Mouse (Mus musculus): ENCODE data around the gene Selenon. TPM values are rescaled to one million over a fixed set of nuclear protein-coding genes. Genes with fewer than 3 reads are reported as not detected.
A peak's percentile ranks its signal among the peaks of the same experiment; 100 is the strongest.
"Not testable (repeated sequence)": the region's sequence is repeated elsewhere in the genome, so short reads cannot be mapped to it uniquely, and the experiment has no call there.

Selenon gene
- total and polyA plus RNA-seq, 2 experiments from 2014 or later, result 9.1 to 22.8 TPM

GRCm38 (mm10) chr4:134497986-134498731 lies 53.8 kb downstream of the Selenon start:
- peak overlapping the region; percentile 56; the same call in 1 of the 2 replicates for H3K4me3 ChIP-seq (ENCODE audit: low read depth, low read length)
- H3K27me3 ChIP-seq (ENCODE audit: insufficient read depth, low read length), result no peaks in the 10 kb centered on the region
- DNase-seq (ENCODE audit: low spot score) (peak; percentile 74), ATAC-seq (ENCODE audit: low FRiP score) (0 out of 2 replicates have a peak, but pooled peaks have one; percentile 8)
- WGBS, result 57% methylated on average over 12 of the region's 12 CpGs
- H3K9ac ChIP-seq (replicated peaks; ENCODE audit: low read length, poor library complexity, severe bottlenecking), result peak overlapping the region; percentile 76; the same call in 1 of the 2 replicates
- H3K4me1 ChIP-seq (ENCODE audit: insufficient read depth, low read length), result peaks cover 13% of the 10 kb centered on the region
- TF ChIP-seq CTCF (IDR thresholded peaks at IDR 0.05), result no peak
- H3K27ac ChIP-seq (ENCODE audit: low read depth, low read length), result peak overlapping the region; percentile 78
- peak overlapping the region; percentile 96 for H3K4me2 ChIP-seq (ENCODE audit: low read depth, low read length, poor library complexity, severe bottlenecking)
- H3K9me3 ChIP-seq (ENCODE audit: low read length), result no peaks in the 10 kb centered on the region
- H3K36me3 ChIP-seq (ENCODE audit: insufficient read depth, low read length), result no peaks in the 10 kb centered on the region

GRCm38 (mm10) chr4:134497223-134497622 lies 54.7 kb downstream of the Selenon start:
- peak overlapping the region; percentile 96 for H3K4me2 ChIP-seq (ENCODE audit: low read depth, low read length, poor library complexity, severe bottlenecking)
- no peaks in the 10 kb centered on the region for H3K36me3 ChIP-seq (ENCODE audit: insufficient read depth, low read length)
- peaks cover 13% of the 10 kb centered on the region for H3K4me1 ChIP-seq (ENCODE audit: insufficient read depth, low read length)
- ATAC-seq (ENCODE audit: low FRiP score) (peak; percentile 64), DNase-seq (ENCODE audit: low spot score) (no peak)
- H3K27me3 ChIP-seq (ENCODE audit: insufficient read depth, low read length), result no peaks in the 10 kb centered on the region
- WGBS, result 5% methylated on average over 6 of the region's 6 CpGs
- TF ChIP-seq CTCF (IDR thresholded peaks at IDR 0.05), result no peak
- H3K9me3 ChIP-seq (ENCODE audit: low read length), result no peaks in the 10 kb centered on the region
- H3K9ac ChIP-seq (replicated peaks; ENCODE audit: low read length, poor library complexity, severe bottlenecking), result peak overlapping the region; percentile 76
- H3K4me3 ChIP-seq (ENCODE audit: low read depth, low read length), result peak overlapping the region; percentile 56
- H3K27ac ChIP-seq (ENCODE audit: low read depth, low read length), result peak overlapping the region; percentile 78

- no peaks in the 10 kb centered on the region for H3K27me3 ChIP-seq (ENCODE audit: insufficient read depth, low read length)
- DNase-seq (ENCODE audit: low spot score) (peak; percentile 58), ATAC-seq (ENCODE audit: low FRiP score) (peak; percentile 56)
- peak within 1 kb of the TSS; percentile 96 for H3K4me2 ChIP-seq (ENCODE audit: low read depth, low read length, poor library complexity, severe bottlenecking)
- no peaks in the 10 kb centered on the region for H3K36me3 ChIP-seq (ENCODE audit: insufficient read depth, low read length)
- H3K4me1 ChIP-seq (ENCODE audit: insufficient read depth, low read length), result peaks cover 13% of the 10 kb centered on the region
- WGBS, result 3% methylated on average over 34 of the region's 35 CpGs
- TF ChIP-seq CTCF (IDR thresholded peaks at IDR 0.05), result no peak; the same call in 1 of the 2 replicates
- no peaks in the 10 kb centered on the region for H3K9me3 ChIP-seq (ENCODE audit: low read length)
- H3K27ac ChIP-seq (ENCODE audit: low read depth, low read length), result peak within 1 kb of the TSS; percentile 78
- peak within 1 kb of the TSS; percentile 56 for H3K4me3 ChIP-seq (ENCODE audit: low read depth, low read length)
- peak within 1 kb of the TSS; percentile 76 for H3K9ac ChIP-seq (replicated peaks; ENCODE audit: low read length, poor library complexity, severe bottlenecking)
Measured at GRCm38 (mm10) chr4:134496595-134497210, 55.3 kb downstream of the Selenon start, which contains the start of gene Paqr7. Paqr7 (plus strand) TSS chr4:134496697.

GRCm38 (mm10) chr4:134495546-134495923 lies 56.4 kb downstream of the Selenon start:
- H3K36me3 ChIP-seq (ENCODE audit: insufficient read depth, low read length), result no peaks in the 10 kb centered on the region
- DNase-seq (ENCODE audit: low spot score) (no peak), ATAC-seq (ENCODE audit: low FRiP score) (no peak)
- H3K27ac ChIP-seq (ENCODE audit: low read depth, low read length), result no peak overlapping the region
- H3K4me1 ChIP-seq (ENCODE audit: insufficient read depth, low read length), result peaks cover 13% of the 10 kb centered on the region
- TF ChIP-seq CTCF (IDR thresholded peaks at IDR 0.05), result no peak
- H3K4me3 ChIP-seq (ENCODE audit: low read depth, low read length), result no peak overlapping the region
- no peak overlapping the region for H3K9ac ChIP-seq (replicated peaks; ENCODE audit: low read length, poor library complexity, severe bottlenecking)
- 58% methylated on average over 5 of the region's 5 CpGs for WGBS
- H3K4me2 ChIP-seq (ENCODE audit: low read depth, low read length, poor library complexity, severe bottlenecking), result no peak overlapping the region
- H3K27me3 ChIP-seq (ENCODE audit: insufficient read depth, low read length), result no peaks in the 10 kb centered on the region
- H3K9me3 ChIP-seq (ENCODE audit: low read length), result no peaks in the 10 kb centered on the region

GRCm38 (mm10) chr4:134494780-134495545 lies 57.0 kb downstream of the Selenon start:
- H3K27me3 ChIP-seq (ENCODE audit: insufficient read depth, low read length), result no peaks in the 10 kb centered on the region
- DNase-seq (ENCODE audit: low spot score) (no peak), ATAC-seq (ENCODE audit: low FRiP score) (no peak)
- no peak overlapping the region for H3K4me2 ChIP-seq (ENCODE audit: low read depth, low read length, poor library complexity, severe bottlenecking)
- H3K27ac ChIP-seq (ENCODE audit: low read depth, low read length), result 0 out of 2 replicates have a peak overlapping the region, but pooled peaks have one; percentile 2
- H3K9me3 ChIP-seq (ENCODE audit: low read length), result no peaks in the 10 kb centered on the region
- no peaks in the 10 kb centered on the region for H3K36me3 ChIP-seq (ENCODE audit: insufficient read depth, low read length)
- peaks cover 13% of the 10 kb centered on the region for H3K4me1 ChIP-seq (ENCODE audit: insufficient read depth, low read length)
- no peak overlapping the region for H3K9ac ChIP-seq (replicated peaks; ENCODE audit: low read length, poor library complexity, severe bottlenecking)
- TF ChIP-seq CTCF (IDR thresholded peaks at IDR 0.05), result no peak
- no peak overlapping the region for H3K4me3 ChIP-seq (ENCODE audit: low read depth, low read length)
- 55% methylated on average over 16 of the region's 16 CpGs for WGBS

GRCm38 (mm10) chr4:134494161-134494560 lies 57.8 kb downstream of the Selenon start:
- peaks cover 13% of the 10 kb centered on the region for H3K4me1 ChIP-seq (ENCODE audit: insufficient read depth, low read length)
- H3K27me3 ChIP-seq (ENCODE audit: insufficient read depth, low read length); H3K9ac ChIP-seq (replicated peaks; ENCODE audit: low read length, poor library complexity, severe bottlenecking); ATAC-seq (ENCODE audit: low FRiP score); H3K36me3 ChIP-seq (ENCODE audit: insufficient read depth, low read length); H3K9me3 ChIP-seq (ENCODE audit: low read length); H3K4me2 ChIP-seq (ENCODE audit: low read depth, low read length, poor library complexity, severe bottlenecking); DNase-seq (ENCODE audit: low spot score); H3K27ac ChIP-seq (ENCODE audit: low read depth, low read length); H3K4me3 ChIP-seq (ENCODE audit: low read depth, low read length): not testable (repeated sequence)
- WGBS, result 94% methylated on average over 6 of the region's 6 CpGs

Measured in midbrain, postnatal 0 days (tissue).